Mouse (Mus musculus): ENCODE data around the gene Vps33b. TPM values are rescaled to one million over a fixed set of nuclear protein-coding genes. Genes with fewer than 3 reads are reported as not detected.

The Vps33b gene
- total RNA-seq, 2 experiments from 2014 or later = 18.3 to 19.7 TPM

DNA sequence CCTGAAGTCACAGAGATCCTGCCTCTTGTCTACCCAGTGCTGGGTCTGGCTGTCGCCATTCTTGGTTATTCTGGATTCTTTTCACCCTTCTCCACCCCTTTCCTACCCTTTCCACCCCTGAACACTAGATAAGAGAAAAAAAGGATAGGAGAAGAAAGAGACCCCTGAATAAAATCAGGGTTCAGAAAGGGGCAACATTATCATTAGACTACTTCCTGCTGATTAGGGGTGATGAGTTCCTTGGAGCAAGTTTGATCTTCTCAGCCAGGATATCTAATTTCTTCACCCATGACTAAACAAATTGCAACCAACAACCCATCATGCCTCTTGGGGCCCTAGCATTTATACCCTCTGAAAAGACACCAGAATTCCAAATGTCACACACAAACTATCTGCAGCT lies 1.7 kb upstream of the Vps33b start:
- DNase-seq (ENCODE audit: low spot score in 2 of 2) = no peak

DNA sequence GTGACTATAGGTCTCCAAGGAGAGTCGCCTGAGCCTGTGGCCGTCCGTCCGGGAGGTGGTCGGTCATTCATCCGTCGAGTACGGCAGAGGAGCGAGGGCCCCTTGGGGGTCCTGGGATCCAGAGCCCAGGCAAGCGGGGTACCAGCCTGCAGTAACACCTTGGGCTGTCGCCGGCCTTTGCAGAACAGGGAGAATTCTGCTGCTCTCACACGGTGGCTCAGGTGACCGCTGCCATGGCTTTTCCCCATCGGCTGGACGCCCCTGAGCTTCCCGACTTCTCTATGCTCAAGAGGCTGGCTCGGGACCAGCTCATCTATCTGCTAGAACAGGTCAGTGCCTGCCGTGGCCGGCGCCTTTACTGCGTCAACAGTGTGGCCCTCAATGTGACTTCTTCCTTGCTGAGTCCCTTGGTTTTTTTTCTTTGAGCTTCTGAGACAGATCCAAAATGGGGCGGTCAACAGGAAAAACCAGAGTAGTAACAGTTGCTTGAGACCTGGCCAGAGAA lies 354 bp downstream of the Vps33b start:
- no peak for DNase-seq (ENCODE audit: low spot score in 2 of 2)

DNA sequence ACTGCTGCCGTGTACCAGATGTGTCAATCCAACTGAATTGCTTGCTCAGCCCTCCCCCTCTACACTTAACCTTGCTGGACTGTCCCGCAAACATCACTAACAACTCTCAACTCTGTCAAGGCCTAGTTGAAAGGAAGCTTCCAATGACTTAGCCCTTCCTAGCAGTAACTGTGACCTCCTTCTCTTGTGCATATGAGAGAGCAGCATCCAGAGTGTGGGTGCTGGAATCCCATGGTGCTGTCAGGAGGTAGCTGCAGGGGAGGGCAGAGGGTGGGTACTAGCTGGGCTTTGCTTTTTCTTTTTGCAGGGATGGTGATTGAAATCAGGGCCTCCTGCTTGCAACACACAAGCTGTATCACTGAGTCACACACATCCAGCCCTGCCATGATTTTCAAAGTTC lies 4.0 kb downstream of the Vps33b start:
- no peak for DNase-seq (ENCODE audit: low spot score in 2 of 2)

GRCm38 (mm10) chr7:80276374-80276773 lies 6.9 kb downstream of the Vps33b start:
- DNase-seq (ENCODE audit: low spot score in 2 of 2) = no peak

GRCm38 (mm10) chr7:80280032-80280431 lies 10.6 kb downstream of the Vps33b start:
- no peak for DNase-seq (ENCODE audit: low spot score in 2 of 2)

GRCm38 (mm10) chr7:80280998-80281397 lies 11.5 kb downstream of the Vps33b start:
- DNase-seq (ENCODE audit: low spot score in 2 of 2) = no peak

DNA sequence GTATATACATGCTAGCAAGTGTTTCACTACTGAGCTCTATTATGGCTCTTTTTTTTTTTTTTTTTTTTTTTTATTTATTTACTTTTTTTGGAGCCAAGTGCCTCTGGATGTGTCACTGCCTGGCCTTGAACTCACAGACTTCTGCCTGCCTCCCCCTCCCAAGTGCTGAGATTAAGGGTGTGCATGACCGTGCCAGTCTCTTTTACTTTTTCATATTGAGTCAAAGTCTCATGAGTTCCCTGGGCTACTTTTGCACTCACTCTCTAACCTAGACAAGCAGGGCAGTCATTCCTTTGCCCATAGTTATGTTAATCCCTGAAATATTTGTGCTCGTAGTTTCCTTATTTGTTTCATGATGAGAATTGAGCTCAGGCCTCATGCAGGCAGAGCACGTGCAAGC lies 12.2 kb downstream of the Vps33b start:
- no peak for DNase-seq (ENCODE audit: low spot score in 2 of 2)

DNA sequence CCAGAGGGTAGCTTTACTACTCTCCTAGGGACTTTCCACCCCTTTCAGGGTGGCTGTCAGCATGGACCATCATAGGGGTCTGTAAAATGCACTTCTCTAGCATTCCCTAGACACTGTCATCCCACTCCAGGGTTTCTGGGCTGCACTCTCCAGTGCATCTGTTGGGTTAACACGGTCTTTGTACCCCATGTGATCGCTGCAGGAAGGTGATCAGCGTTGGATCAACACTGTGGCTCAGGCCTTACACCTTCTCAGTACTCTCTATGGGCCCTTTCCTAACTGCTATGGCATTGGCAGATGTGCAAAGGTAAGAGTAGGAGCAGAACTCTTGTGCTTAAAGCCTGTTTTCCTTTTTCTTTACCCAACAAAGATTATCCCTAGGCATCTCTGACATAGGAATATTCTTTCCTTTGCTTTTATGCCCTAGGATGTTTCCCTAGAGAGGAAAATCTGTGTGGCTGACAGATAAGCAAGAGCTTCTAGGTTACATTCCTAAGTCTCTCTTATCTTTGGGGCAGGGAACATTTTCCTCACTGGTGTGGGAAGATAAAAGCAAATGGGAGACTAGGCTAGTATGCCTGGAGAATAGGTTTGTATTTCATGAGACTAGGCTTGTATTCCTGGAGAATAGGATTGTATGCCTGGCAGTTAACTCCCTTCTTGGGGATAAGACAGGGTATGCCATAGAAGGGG lies 13.9 kb downstream of the Vps33b start:
- no peak for DNase-seq (ENCODE audit: low spot score in 2 of 2)

DNA sequence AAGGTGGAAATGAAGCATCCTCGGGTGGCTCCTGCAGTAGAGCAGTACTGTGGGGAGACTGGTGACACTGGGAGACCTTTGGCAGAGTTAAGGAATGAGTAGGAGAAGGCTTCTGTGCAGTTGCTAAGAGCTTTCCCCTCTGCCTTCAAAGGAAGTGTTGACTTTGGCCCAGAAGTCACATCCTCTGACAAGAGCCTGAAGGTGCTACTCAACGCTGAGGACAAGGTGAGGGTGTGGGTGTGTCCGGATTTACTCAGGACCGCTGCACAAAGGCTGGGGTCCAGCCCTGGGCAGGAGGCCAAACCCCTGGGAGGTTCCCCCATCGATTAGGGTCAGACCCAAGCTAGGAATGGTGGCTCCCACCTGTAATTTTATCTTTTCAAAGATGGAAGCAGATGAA lies 14.9 kb downstream of the Vps33b start:
- no peak for DNase-seq (ENCODE audit: low spot score in 2 of 2)

DNA sequence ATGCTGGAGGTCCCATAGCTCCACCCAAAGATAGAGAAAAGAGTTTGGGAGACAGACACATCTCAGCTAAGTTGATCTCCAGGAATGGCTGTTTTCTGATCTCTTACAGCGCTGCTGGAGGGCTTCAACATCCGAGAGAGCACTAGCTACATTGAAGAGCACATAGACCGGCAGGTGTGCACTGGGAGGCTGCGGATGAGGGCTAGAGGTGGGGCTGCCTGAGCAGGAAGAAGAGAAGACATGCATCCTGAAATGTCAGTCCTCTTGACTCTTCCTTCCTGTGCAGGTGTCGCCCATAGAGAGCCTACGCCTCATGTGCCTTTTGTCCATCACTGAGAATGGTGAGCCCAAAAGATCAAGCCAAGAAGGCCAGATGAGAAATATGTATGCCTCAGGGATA lies 16.3 kb downstream of the Vps33b start:
- DNase-seq (ENCODE audit: low spot score in 2 of 2) = no peak

- DNase-seq (ENCODE audit: low spot score in 2 of 2) = no peak
These were observed 18.3 kb downstream of the Vps33b start for GRCm38 (mm10) chr7:80287736-80288135.

DNA sequence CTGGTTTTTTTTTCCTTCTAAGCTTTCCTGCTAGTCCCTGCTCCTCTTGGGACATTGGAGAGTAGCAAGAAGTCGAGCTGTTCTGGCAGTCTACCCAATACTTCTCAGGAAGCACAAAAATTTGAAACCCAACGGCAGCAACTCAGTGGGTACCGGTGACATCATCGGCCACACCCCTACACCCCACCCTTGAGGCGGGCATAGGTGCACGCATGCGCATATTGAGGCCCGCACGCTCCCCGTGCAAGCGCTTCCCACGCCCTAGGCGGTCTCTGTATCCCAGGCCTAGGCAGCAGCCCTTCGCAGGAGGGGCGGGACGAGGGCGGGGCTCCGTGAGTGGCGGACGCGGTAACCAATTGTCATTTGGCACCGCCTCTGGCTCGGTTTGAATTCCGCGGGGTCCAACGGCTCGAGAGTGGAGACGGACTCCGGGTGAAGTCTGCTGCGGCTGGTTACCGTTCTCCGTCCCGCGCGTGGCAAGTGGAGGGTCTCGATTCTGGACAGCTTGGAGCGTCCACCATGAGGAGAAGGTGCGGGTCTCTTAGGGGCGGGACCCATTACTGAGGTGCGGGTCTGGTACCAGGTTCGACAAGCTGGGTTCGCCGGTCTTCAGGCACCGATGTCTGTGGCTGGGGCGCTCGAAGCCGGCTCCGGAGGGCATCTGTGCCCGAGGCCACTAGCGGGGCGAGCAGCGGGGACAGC lies 24.8 kb downstream of the Vps33b start, which contains the start of gene Prc1:
TSS of gene Prc1 (plus strand) at position 389 of the 702 bp plus-strand sequence.
- DNase-seq (ENCODE audit: low spot score in 2 of 2) = peak; percentile 98 to 99

GRCm38 (mm10) chr7:80294764-80295648 lies 25.6 kb downstream of the Vps33b start:
- DNase-seq (ENCODE audit: low spot score in 2 of 2) = no peak

DNA sequence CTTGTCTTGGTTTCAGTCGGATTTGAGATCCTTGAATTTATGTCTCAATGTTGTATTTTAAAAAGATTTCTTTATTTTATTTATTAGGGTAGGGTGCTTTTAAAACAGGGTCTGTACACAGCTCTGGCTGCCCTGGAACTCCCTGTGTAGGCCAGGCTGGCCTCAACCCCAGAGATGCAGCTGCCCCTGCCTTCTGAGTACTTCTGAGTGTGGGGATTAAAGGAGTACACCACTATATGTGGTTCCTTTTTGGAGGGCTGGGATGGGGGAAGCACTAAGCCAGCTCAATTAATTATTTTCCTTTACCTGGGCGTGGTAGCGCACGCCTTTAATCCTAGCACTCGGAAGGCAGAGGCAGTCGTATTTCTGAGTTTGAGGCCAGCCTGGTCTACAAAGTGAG lies 27.0 kb downstream of the Vps33b start:
- DNase-seq (ENCODE audit: low spot score in 2 of 2) = no peak

- DNase-seq (ENCODE audit: low spot score in 2 of 2) = no peak
These were observed 27.6 kb downstream of the Vps33b start for GRCm38 (mm10) chr7:80297041-80297440.

DNA sequence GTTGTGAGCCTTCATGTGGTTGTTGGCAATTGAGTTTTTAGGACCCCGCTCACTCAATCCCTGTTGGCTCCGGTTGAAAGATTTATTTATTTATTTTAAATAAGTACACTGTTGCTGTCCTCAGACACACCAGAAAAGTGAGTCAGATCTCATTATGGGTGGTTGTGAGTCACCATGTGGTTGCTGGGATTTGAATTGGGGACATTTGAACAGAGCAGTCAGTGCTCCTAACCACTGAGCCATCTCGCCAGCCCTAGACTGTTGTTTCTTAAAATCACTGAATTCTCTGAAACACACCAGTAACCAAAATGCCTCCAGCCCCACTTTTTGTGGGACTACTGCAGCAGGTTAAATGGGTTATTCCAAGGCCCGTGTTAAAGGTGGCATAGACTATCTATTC lies 29.3 kb downstream of the Vps33b start:
- DNase-seq (ENCODE audit: low spot score in 2 of 2) = no peak

DNA sequence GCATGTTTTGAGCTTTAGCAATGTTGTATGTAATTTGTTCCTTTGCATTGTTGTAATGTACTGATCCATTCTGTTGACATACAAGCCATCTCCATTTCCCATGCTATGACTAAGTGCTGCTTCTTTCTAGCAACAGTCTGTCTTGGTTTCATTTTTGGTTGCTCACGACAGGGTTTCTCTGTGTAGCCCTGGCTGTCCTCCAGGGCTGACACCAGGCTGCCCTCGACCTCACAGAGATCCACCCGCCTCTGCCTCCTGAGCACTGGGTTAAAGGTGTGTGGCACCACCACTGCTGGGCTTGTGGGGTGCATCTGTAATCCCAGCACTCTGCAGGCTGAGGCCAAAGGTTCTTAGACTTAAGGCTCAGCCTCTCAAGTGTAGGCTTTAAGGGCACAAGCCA lies 30.1 kb downstream of the Vps33b start:
- no peak for DNase-seq (ENCODE audit: low spot score in 2 of 2)

DNA sequence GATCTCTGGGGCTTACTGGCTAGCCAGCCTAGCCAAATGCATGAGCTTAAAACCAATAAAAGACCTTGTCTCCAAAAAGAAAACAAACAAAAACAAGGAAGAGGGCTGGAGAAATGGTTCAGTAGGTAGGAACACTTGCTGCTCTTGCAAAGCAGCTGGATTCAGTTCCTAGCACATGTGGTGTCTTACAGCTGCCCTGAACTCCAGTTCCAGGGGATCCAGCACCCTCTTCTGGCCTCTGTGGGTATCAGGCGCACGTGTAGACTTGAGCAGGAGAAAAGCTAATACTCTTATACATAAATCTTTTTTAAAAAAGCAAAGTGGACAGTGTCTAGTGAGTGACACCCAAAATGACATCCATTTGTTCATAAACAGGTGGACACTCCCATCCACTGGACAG lies 32.1 kb downstream of the Vps33b start:
- DNase-seq (ENCODE audit: low spot score in 2 of 2) = no peak

DNA sequence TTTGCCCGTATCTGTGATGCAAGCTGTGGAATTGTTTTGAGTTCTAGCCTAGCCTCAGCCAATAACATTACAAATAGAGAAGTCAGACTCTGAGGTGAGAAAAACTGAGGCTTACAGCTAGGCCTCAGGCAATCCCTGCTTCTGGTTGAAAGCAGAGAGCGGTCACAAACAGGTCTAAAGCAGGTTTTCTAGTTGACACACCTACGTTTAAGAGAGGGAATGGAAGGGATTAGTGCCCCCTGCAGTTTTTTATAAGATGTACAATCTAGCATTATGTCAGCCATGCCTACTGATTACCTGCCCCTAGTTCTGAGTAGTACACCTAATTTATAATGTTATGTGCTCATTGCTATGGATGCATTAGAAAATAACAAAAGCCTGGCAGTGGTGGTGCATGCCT lies 38.3 kb downstream of the Vps33b start:
- DNase-seq (ENCODE audit: low spot score in 2 of 2) = no peak

DNA sequence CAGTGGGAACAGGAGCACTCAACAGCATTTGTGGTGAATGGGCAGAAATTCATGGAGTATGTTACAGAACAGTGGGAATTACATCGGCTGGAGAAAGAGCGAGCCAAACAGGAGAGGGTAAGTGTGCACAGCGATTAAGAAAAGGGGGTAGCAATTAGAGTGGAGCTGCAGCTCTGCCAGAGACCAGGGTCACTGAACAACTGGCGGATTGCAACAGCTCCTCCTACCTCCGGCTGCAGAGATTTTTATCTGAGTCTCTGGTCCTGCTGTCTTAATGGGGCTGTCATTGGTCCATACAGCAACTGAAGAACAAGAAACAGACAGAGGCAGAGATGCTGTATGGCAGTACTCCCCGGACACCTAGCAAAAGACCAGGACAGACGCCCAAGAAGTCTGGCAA lies 41.3 kb downstream of the Vps33b start:
- DNase-seq (ENCODE audit: low spot score in 2 of 2) = no peak

DNA sequence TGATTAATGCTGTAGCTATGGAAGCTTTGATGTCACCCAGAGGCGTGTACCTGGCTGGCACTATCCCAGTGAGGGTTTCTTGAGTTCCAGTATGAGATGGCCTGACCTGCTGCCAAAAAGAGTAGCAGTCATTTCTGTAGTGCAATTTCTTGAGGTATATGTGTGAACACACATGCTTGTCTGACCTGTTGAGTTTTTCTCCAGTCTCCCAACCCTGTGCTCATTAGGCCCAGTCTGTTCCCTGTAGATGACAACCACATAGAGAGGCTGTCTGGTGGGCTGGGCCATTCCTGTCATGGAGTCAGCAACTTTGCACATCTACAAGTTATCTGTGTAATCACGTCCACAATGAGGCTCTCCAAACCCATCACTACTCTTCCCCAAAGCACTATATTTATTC lies 46.3 kb downstream of the Vps33b start:
- no peak for DNase-seq (ENCODE audit: low spot score in 2 of 2)
